Mouse (Mus musculus) layer of hippocampus, adult 11-12 months (tissue): ENCODE results near the gene Tex21.

Experiments used
- DNase-seq: peaks from one replicate; pipeline ENCODE4 v3.0.0; 2022; ENCODE audit warnings: low spot score

Gene Tex21

GRCm38 (mm10) chr12:76246646-76247045, at the start of gene Tex21:
Gene Tex21 (minus strand): TSS chr12:76246746.
- no peak for DNase-seq

GRCm38 (mm10) chr12:76293192-76293591, 46.6 kb upstream of the Tex21 start:
- peak; percentile 64 for DNase-seq

- no peak for DNase-seq
Observed at GRCm38 (mm10) chr12:76290271-76290670, 43.7 kb upstream of the Tex21 start.

- no peak for DNase-seq
Observed at GRCm38 (mm10) chr12:76289428-76289827, 42.9 kb upstream of the Tex21 start.

GRCm38 (mm10) chr12:76288494-76288893, 41.9 kb upstream of the Tex21 start:
- DNase-seq: no peak

GRCm38 (mm10) chr12:76287986-76288385, 41.4 kb upstream of the Tex21 start:
- no peak for DNase-seq

- no peak for DNase-seq
Observed at GRCm38 (mm10) chr12:76285418-76285817, 38.9 kb upstream of the Tex21 start.

GRCm38 (mm10) chr12:76282532-76283173, 36.1 kb upstream of the Tex21 start:
- no peak for DNase-seq

- no peak for DNase-seq
Observed at GRCm38 (mm10) chr12:76282132-76282531, 35.6 kb upstream of the Tex21 start.

- DNase-seq: no peak
Observed at GRCm38 (mm10) chr12:76281111-76281660, 34.6 kb upstream of the Tex21 start.

GRCm38 (mm10) chr12:76280556-76280955, 34.0 kb upstream of the Tex21 start:
- peak; percentile 50 for DNase-seq

- no peak for DNase-seq
Observed at GRCm38 (mm10) chr12:76278209-76278608, 31.7 kb upstream of the Tex21 start.

GRCm38 (mm10) chr12:76272610-76273524, 26.3 kb upstream of the Tex21 start:
- no peak for DNase-seq

GRCm38 (mm10) chr12:76271516-76271915, 25.0 kb upstream of the Tex21 start:
- DNase-seq: no peak

GRCm38 (mm10) chr12:76269196-76269595, 22.6 kb upstream of the Tex21 start:
- DNase-seq: no peak

GRCm38 (mm10) chr12:76268686-76269085, 22.1 kb upstream of the Tex21 start:
- no peak for DNase-seq

GRCm38 (mm10) chr12:76266875-76267274, 20.3 kb upstream of the Tex21 start:
- DNase-seq: peak; percentile 66

GRCm38 (mm10) chr12:76265001-76265400, 18.5 kb upstream of the Tex21 start:
- no peak for DNase-seq

- DNase-seq: peak; percentile 70
Observed at GRCm38 (mm10) chr12:76264325-76264965, 17.9 kb upstream of the Tex21 start.

- DNase-seq: no peak
Observed at GRCm38 (mm10) chr12:76263876-76264275, 17.3 kb upstream of the Tex21 start.

- no peak for DNase-seq
Observed at GRCm38 (mm10) chr12:76262918-76263317, 16.4 kb upstream of the Tex21 start.

- no peak for DNase-seq
Observed at GRCm38 (mm10) chr12:76261556-76261955, 15.0 kb upstream of the Tex21 start.
